11 mouse cellular contexts compared by ENCODE assay signal in the genomic region with DNA sequence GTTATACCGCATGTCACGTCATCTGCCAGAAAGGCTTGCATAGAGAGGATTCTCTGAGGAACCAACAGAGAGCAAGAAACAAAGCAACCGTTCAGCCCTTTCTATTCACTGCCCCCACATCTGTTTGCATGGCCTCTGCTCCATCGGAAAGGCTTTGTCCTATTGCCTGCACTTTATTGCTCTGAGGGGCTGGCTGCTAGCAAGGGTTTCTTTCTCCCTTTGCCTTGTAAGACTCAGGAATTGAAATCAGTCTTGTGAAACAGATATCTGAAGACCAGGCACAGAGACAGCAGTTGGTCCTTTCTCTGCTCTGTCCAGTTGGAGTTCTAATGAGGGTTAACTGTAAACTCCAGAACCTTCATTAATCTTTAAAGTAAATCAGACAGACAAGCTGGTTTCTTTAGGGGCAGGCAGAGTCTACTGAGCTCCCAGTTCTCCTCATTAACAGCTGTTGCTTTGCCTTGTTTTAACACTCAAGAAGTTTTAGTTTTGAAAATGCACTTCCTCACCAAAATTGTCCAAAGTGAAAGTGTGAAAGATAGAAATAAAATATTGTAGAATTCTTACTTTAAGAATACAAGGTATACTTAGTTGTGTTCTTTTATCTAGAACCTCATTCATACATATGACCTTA.
DNase-seq lines count a peak whose midpoint lies in the region; ATAC-seq and TF ChIP-seq lines count a peak whose summit lies in the region.
"Had no signal": no experiment of that assay in that cellular context is flagged by ENCODE, and none has a peak within 500 bp of the region (broad histone marks: within the 10 kb centered on the region; RNA-seq: fewer than 3 reads in every experiment).

No protein-coding gene starts in this region.

- no peak for ATAC-seq in kidney, embryonic 16.5 days (ENCODE audit: low FRiP score, low TSS enrichment)
- peak; percentile 50 for ATAC-seq in forebrain, postnatal 0 days
- ATAC-seq in limb, embryonic 15.5 days (ENCODE audit: insufficient number of reproducible peaks, low FRiP score, low TSS enrichment, low read depth) = no peak
- peak; percentile 62; the same call in 1 of the 2 replicates for ATAC-seq in stomach, embryonic 14.5 days (ENCODE audit: insufficient number of reproducible peaks, insufficient read depth, low FRiP score, low read depth)

- no peak for DNase-seq in kidney, adult 8-10 months
- DNase-seq in forebrain, postnatal 0 days = no peak
- no peak for DNase-seq in ovary, adult 18-20 months (ENCODE audit: low spot score)
- DNase-seq in layer of hippocampus, adult 2 months (ENCODE audit: low spot score in 2 of 2) = no peak
- DNase-seq in thymus, postnatal 10 days (ENCODE audit: low spot score in 2 of 2) = no peak
- DNase-seq: right cerebral cortex, postnatal 14 days had no signal

- WGBS in kidney, embryonic 16.5 days = 26% methylated on average over 4 of the region's 4 CpGs
- 9% methylated on average over 4 of the region's 4 CpGs for WGBS in forebrain, postnatal 0 days
- 20% methylated on average over 4 of the region's 4 CpGs for whole genome bisulfite sequencing in limb, embryonic 15.5 days
- 14% methylated on average over 4 of the region's 4 CpGs for WGBS in stomach, embryonic 14.5 days

- no peak overlapping the region for H3K4me2 ChIP-seq in kidney, embryonic 16.5 days (replicated peaks; ENCODE audit: low read depth, low read length)
- no peak overlapping the region for H3K4me2 ChIP-seq in forebrain, postnatal 0 days (ENCODE audit: low read depth)
- no peak overlapping the region for H3K4me2 ChIP-seq in limb, embryonic 15.5 days
- no peak overlapping the region for H3K4me2 ChIP-seq in stomach, embryonic 14.5 days (replicated peaks; ENCODE audit: low read depth, low read length)
- H3K4me2 ChIP-seq: heart, embryonic 13.5 days had no signal

- no peak for TF ChIP-seq CTCF in forebrain, postnatal 0 days (IDR thresholded peaks at IDR 0.05; ENCODE audit: low read depth)
- no peak for TF ChIP-seq CTCF in layer of hippocampus, adult 2 months (conservative IDR thresholded peaks at IDR 0.05)

- no peak overlapping the region for H3K4me3 ChIP-seq in kidney, embryonic 16.5 days (ENCODE audit: low read length)
- no peak overlapping the region for H3K4me3 ChIP-seq in forebrain, postnatal 0 days (ENCODE audit: low read depth, low read length)
- H3K4me3 ChIP-seq in limb, embryonic 15.5 days = no peak overlapping the region
- H3K4me3 ChIP-seq in stomach, embryonic 14.5 days (ENCODE audit: low read depth, low read length) = no peak overlapping the region
- no peak overlapping the region for H3K4me3 ChIP-seq in layer of hippocampus, adult 2 months
- H3K4me3 ChIP-seq: heart, embryonic 13.5 days; megakaryocyte, embryonic 14.5 days had no signal

- H3K4me1 ChIP-seq in kidney, embryonic 16.5 days (ENCODE audit: insufficient read depth, low read length) = peaks cover 25% of the 10 kb centered on the region
- no peaks in the 10 kb centered on the region for H3K4me1 ChIP-seq in forebrain, postnatal 0 days (ENCODE audit: insufficient read depth)
- H3K4me1 ChIP-seq in limb, embryonic 15.5 days = peaks cover 17% of the 10 kb centered on the region
- H3K4me1 ChIP-seq in stomach, embryonic 14.5 days (ENCODE audit: control insufficient read depth, insufficient read depth, low read length) = peaks cover 17% of the 10 kb centered on the region
- H3K4me1 ChIP-seq: megakaryocyte, embryonic 14.5 days had no signal

- H3K27me3 ChIP-seq in kidney, embryonic 16.5 days (ENCODE audit: insufficient read depth, low read length) = no peaks in the 10 kb centered on the region
- no peaks in the 10 kb centered on the region for H3K27me3 ChIP-seq in forebrain, postnatal 0 days (ENCODE audit: insufficient read depth, low read length)
- H3K27me3 ChIP-seq in limb, embryonic 15.5 days = no peaks in the 10 kb centered on the region
- no peaks in the 10 kb centered on the region for H3K27me3 ChIP-seq in stomach, embryonic 14.5 days (ENCODE audit: control insufficient read depth, insufficient read depth, low read length)
- H3K27me3 ChIP-seq: heart, embryonic 13.5 days; megakaryocyte, embryonic 14.5 days had no signal

- H3K36me3 ChIP-seq in kidney, embryonic 16.5 days (ENCODE audit: insufficient read depth, low read length) = no peaks in the 10 kb centered on the region
- H3K36me3 ChIP-seq in forebrain, postnatal 0 days (ENCODE audit: insufficient read depth) = no peaks in the 10 kb centered on the region
- no peaks in the 10 kb centered on the region for H3K36me3 ChIP-seq in limb, embryonic 15.5 days
- no peaks in the 10 kb centered on the region for H3K36me3 ChIP-seq in stomach, embryonic 14.5 days (ENCODE audit: control insufficient read depth, insufficient read depth, low read length)
- H3K36me3 ChIP-seq: heart, embryonic 13.5 days had no signal

- peak overlapping the region; percentile 14 for H3K27ac ChIP-seq in kidney, embryonic 16.5 days (ENCODE audit: low read length)
- no peak overlapping the region for H3K27ac ChIP-seq in forebrain, postnatal 0 days (ENCODE audit: low read depth, low read length)
- H3K27ac ChIP-seq in limb, embryonic 15.5 days = 0 out of 2 replicates have a peak overlapping the region, but pooled peaks have one; percentile 8
- peak overlapping the region; percentile 92 for H3K27ac ChIP-seq in stomach, embryonic 14.5 days (ENCODE audit: low read length)
- no peak overlapping the region for H3K27ac ChIP-seq in layer of hippocampus, adult 2 months
- H3K27ac ChIP-seq: heart, embryonic 13.5 days had no signal

- H3K9ac ChIP-seq in kidney, embryonic 16.5 days (replicated peaks; ENCODE audit: low read length) = no peak overlapping the region
- no peak overlapping the region for H3K9ac ChIP-seq in forebrain, postnatal 0 days
- no peak overlapping the region for H3K9ac ChIP-seq in limb, embryonic 15.5 days
- H3K9ac ChIP-seq in stomach, embryonic 14.5 days (replicated peaks; ENCODE audit: low read depth, low read length) = no peak overlapping the region
- H3K9ac ChIP-seq: heart, embryonic 13.5 days had no signal

- no peaks in the 10 kb centered on the region for H3K9me3 ChIP-seq in kidney, embryonic 16.5 days (ENCODE audit: low read length)
- no peaks in the 10 kb centered on the region for H3K9me3 ChIP-seq in forebrain, postnatal 0 days (ENCODE audit: low read length)
- H3K9me3 ChIP-seq in limb, embryonic 15.5 days = no peaks in the 10 kb centered on the region
- H3K9me3 ChIP-seq in stomach, embryonic 14.5 days (ENCODE audit: control insufficient read depth, low read depth, low read length) = no peaks in the 10 kb centered on the region
- H3K9me3 ChIP-seq: heart, embryonic 13.5 days had no signal

Comparison
In these comparisons a context has a peak if more than half of its experiments do, and no peak if none do; other contexts are left out.
1. ATAC-seq: peak in forebrain, postnatal 0 days (single experiment) and stomach, embryonic 14.5 days (single experiment); none in kidney, embryonic 16.5 days (single experiment) and limb, embryonic 15.5 days (single experiment).
2. H3K27ac ChIP-seq: peak in kidney, embryonic 16.5 days (single experiment), limb, embryonic 15.5 days (single experiment) and stomach, embryonic 14.5 days (single experiment); none in forebrain, postnatal 0 days (single experiment) and layer of hippocampus, adult 2 months (single experiment).